Mouse (Mus musculus): ENCODE data around the gene Gli1.

GRCm38 (mm10) chr10:127286194-127286593, 55.6 kb downstream of the Gli1 start:
- TF ChIP-seq POLR2A (IDR thresholded peaks at IDR 0.05; ENCODE audit: borderline replicate concordance, extremely low read depth, low read depth, low read length), result no peak
- TF ChIP-seq CTCF (IDR thresholded peaks at IDR 0.05; ENCODE audit: insufficient read depth, low read length), result no peak

Data from lung, adult 2 months (tissue).